Mouse (Mus musculus): ENCODE measurements at regions not wholly inside any gene's neighbourhood (a gene's known extent, or its start where the extent isn't known, plus 50 kb on each side); places are given as distances from the start of the nearest gene placed in this dataset.

- no peak for TF ChIP-seq CTCF (IDR thresholded peaks at IDR 0.05; ENCODE audit: borderline replicate concordance, insufficient read depth, low read length)
- no peak for TF ChIP-seq POLR2A (IDR thresholded peaks at IDR 0.05; ENCODE audit: low read depth, low read length)
Observed at GRCm38 (mm10) chr13:111985406-111985805, 176.6 kb upstream of the Map3k1 start.

All from embryonic fibroblast, embryonic 13.5 days (primary cell).